Mouse (Mus musculus) Patski (cell line): Measurements from ENCODE around the gene Agpat2. TPM values are rescaled to one million over a fixed set of nuclear protein-coding genes. Genes with fewer than 3 reads are reported as not detected.

Source experiments
- ATAC-seq: fragments of 100-300 bp; one replicate; pipeline ENCODE4 v1.8.0; 2021
- CTCF ChIA-PET: fragments of 350-600 bp; sonication (Branson Sonifier 250); formaldehyde crosslinking; loops from one replicate; lab custom pipeline; 2022; ENCODE audit warnings: inconsistent platforms; lab: Charles Lee
- POLR2A ChIA-PET: fragments of 350-600 bp; sonication (Branson Sonifier 250); formaldehyde crosslinking; loops from one replicate; lab custom pipeline; 2022; ENCODE audit warnings: antibody characterized with exemption, inconsistent platforms; lab: Charles Lee
- DNase-seq: peaks from one replicate; pipeline ENCODE4 v3.0.0-alpha.2; 2011; ENCODE audit warnings: low read depth, low spot score
- H3K27me3 ChIP-seq: fragments of 371-371 bp; one replicate; pipeline ENCODE4 v1.5.1; 2021
- CTCF ChIP-seq: fragments of 100-300 bp; IDR thresholded peaks from one replicate; pipeline ENCODE4 v1.5.1; 2021
- in situ Hi-C: fragments of 300-500 bp; cut with MboI; formaldehyde crosslinking; loops from 3 replicates; pipeline ENCODE4 v1.11.1; 2018; ENCODE audit warnings: low pct_unique_long_range_greater_than_20kb, mixed read lengths
- polyA plus RNA-seq: library from polyadenylated mRNA; unstranded; gene quantifications from one replicate; pipeline ENCODE4 v1.2.3, GENCODE M21; 2021

Agpat2 gene
- polyA plus RNA-seq, 1 experiment from 2014 or later = 41.6 TPM

GRCm38 (mm10) chr2:26561351-26562016 is 42.7 kb downstream of the Agpat2 start:
- in situ Hi-C loops = loop anchor here (5.0 to 10.0 kb wide), 2 partner anchors 109 to 247 kb away; partner anchors contain the start of gene Gpsm1
- H3K27me3 ChIP-seq = peaks cover 4% of the 10 kb centered on the region
- ATAC-seq (peak; percentile 37), DNase-seq (no peak)
- ChIA-PET POLR2A (interaction anchor here (1.2 kb wide), 1 partner anchor 115 kb away, joined by 3 read pairs; no protein-coding TSS in a partner anchor), CTCF (interaction anchor here (0.7 to 2.1 kb wide), 19 partner anchors 8 to 220 kb away, joined by 3 to 13 read pairs (median 3); partner anchors contain the start of genes Inpp5e and Notch1)
- peak; percentile 98 for TF ChIP-seq CTCF

DNA sequence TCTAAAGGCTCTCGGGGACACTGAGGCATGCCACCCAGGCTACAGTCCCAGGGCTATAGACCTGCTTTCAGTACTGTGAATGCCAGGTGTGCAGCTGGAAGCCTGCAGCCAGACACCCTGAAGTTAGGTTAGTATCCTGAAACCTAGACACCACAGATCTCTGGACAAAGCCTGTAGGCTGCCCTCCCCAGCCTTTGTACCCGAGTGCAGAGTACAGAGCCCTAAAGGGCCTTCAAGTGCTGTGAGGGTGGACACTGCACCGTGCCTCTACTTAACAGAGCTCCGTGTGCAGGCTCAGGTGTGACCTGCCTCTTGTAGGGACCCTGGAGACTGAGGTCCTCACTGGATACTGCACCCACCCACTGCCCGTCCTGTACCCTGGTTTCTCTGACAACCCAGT is 43.7 kb downstream of the Agpat2 start:
- ATAC-seq (no peak), DNase-seq (no peak)
- no peak for TF ChIP-seq CTCF
- ChIA-PET CTCF (interaction anchor here (1.1 to 2.1 kb wide), 5 partner anchors 13 to 110 kb away, joined by 3 to 13 read pairs (median 9); no protein-coding TSS in a partner anchor), POLR2A (interaction anchor here (1.2 kb wide), 1 partner anchor 114 kb away, joined by 3 read pairs; no protein-coding TSS in a partner anchor)
- H3K27me3 ChIP-seq = peaks cover 4% of the 10 kb centered on the region
- in situ Hi-C loops = loop anchor here (5.0 to 10.0 kb wide), 2 partner anchors 108 to 246 kb away; partner anchors contain the start of gene Gpsm1

DNA sequence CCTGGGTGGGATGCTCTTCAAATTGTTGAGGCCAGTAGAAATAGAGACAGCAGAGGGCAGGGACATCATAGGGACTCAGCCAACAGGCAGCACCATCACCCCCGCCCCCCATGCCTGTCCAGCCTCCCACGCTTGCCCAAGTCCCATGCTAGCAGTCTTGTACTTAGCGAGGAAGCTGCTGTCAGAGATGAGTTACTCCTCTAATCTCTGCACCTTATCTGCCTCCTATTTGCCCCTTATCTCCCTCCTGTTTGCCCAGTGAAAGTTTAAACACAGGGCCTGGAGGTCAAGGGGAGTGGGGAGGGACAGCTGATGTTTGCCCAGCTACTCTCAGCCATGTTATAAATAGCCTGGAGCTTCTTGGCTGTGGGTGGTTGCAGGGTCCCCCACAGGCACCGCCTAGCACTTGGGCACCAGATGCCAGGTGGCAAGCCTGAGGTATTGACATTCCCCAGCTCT is 47.7 kb downstream of the Agpat2 start:
- ATAC-seq (no peak), DNase-seq (no peak)
- ChIA-PET CTCF (interaction anchor here (1.0 to 1.1 kb wide), 3 partner anchors 10 to 111 kb away, joined by 3 to 7 read pairs (median 4); no protein-coding TSS in a partner anchor), POLR2A (no interaction called here)
- in situ Hi-C loops = no loop called here
- no peak for TF ChIP-seq CTCF
- no peaks in the 10 kb centered on the region for H3K27me3 ChIP-seq

- H3K27me3 ChIP-seq = no peaks in the 10 kb centered on the region
- in situ Hi-C loops = no loop called here
- TF ChIP-seq CTCF = no peak
- CTCF ChIA-PET = interaction anchor here (1.0 to 1.1 kb wide), 2 partner anchors 104 to 229 kb away, joined by 3 to 4 read pairs; no protein-coding TSS in a partner anchor
- POLR2A ChIA-PET = interaction anchor here (1.5 kb wide), 1 partner anchor 88 kb away, joined by 3 read pairs; no protein-coding TSS in a partner anchor
- no peak for DNase-seq
- ATAC-seq = no peak
Measured at GRCm38 (mm10) chr2:26555076-26555475, 49.1 kb downstream of the Agpat2 start.

GRCm38 (mm10) chr2:26553904-26554303 is 50.3 kb downstream of the Agpat2 start:
- DNase-seq (no peak), ATAC-seq (no peak)
- POLR2A ChIA-PET = no interaction called here
- CTCF ChIA-PET = interaction anchor here (1.3 kb wide), 1 partner anchor 105 kb away, joined by 3 read pairs; no protein-coding TSS in a partner anchor
- no peak for TF ChIP-seq CTCF
- in situ Hi-C loops = no loop called here
- H3K27me3 ChIP-seq = no peaks in the 10 kb centered on the region

DNA sequence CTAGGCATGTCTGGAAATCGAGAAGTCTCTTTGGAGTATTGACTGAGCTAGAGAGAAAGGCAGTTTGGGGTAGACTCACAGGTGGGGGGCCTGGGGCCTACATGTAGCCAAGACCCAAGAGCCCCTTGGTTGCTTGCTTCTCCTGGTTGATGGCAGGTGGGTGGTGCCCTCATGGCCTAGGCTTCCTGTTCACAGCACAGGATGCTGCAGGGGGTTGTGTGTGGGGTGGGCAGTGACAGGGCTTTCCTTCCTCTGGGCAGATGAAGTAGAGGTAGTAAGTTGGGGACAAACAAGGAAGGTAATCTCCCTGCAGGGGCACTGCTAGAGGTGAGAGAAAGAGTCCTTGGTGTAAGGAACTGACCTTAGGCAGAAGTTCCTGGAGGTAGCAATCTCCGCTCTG is 52.2 kb downstream of the Agpat2 start:
- ChIA-PET POLR2A (no interaction called here), CTCF (no interaction called here)
- in situ Hi-C loops = no loop called here
- ATAC-seq (no peak), DNase-seq (no peak)
- no peak for TF ChIP-seq CTCF
- no peaks in the 10 kb centered on the region for H3K27me3 ChIP-seq

- ChIA-PET POLR2A (no interaction called here), CTCF (no interaction called here)
- no peak for ATAC-seq
- no peak for TF ChIP-seq CTCF
- in situ Hi-C loops = no loop called here
- no peak for DNase-seq
- H3K27me3 ChIP-seq = no peaks in the 10 kb centered on the region
Measured at GRCm38 (mm10) chr2:26551446-26551845, 52.8 kb downstream of the Agpat2 start.

GRCm38 (mm10) chr2:26550777-26551176 is 53.4 kb downstream of the Agpat2 start:
- CTCF ChIA-PET = interaction anchor here (1.1 kb wide), 1 partner anchor 11 kb away, joined by 3 read pairs; no protein-coding TSS in a partner anchor
- in situ Hi-C loops = no loop called here
- no peak for DNase-seq
- no peak for ATAC-seq
- TF ChIP-seq CTCF = no peak
- POLR2A ChIA-PET = interaction anchor here (0.5 kb wide), 1 partner anchor 41 kb away, joined by 3 read pairs; no protein-coding TSS in a partner anchor
- no peaks in the 10 kb centered on the region for H3K27me3 ChIP-seq

DNA sequence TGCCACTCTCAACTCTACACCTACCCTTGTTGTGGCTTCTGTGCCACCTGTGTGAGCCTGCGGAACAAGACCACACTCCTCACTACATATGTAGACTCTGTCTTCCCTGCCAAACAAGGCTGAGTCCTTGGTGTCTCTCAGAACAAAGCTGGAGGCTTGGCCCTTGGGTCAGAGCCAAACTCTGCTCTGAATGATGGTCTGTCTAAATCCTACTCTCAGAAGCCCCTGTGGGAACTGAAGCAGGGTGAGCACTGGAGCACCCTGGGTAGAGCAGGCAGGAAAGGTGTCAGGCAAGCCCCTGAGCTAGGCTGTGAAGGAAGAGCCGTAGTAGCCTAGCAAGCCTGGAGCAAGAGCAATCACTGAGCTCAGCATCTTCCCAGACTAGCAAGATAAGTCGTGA is 54.0 kb downstream of the Agpat2 start:
- TF ChIP-seq CTCF = no peak
- DNase-seq = no peak
- in situ Hi-C loops = no loop called here
- ChIA-PET CTCF (interaction anchor here (1.1 kb wide), 1 partner anchor 12 kb away, joined by 3 read pairs; no protein-coding TSS in a partner anchor), POLR2A (no interaction called here)
- ATAC-seq = no peak
- no peaks in the 10 kb centered on the region for H3K27me3 ChIP-seq

GRCm38 (mm10) chr2:26549801-26550200 is 54.4 kb downstream of the Agpat2 start:
- CTCF ChIA-PET = interaction anchor here (1.1 kb wide), 1 partner anchor 12 kb away, joined by 3 read pairs; no protein-coding TSS in a partner anchor
- in situ Hi-C loops = no loop called here
- H3K27me3 ChIP-seq = no peaks in the 10 kb centered on the region
- no peak for ATAC-seq
- POLR2A ChIA-PET = no interaction called here
- TF ChIP-seq CTCF = no peak
- no peak for DNase-seq
